Mouse (Mus musculus): ENCODE measurements around the gene Tmem33. TPM values are rescaled to one million over a fixed set of nuclear protein-coding genes. Genes with fewer than 3 reads are reported as not detected.
A peak's percentile ranks its signal among the peaks of the same experiment; 100 is the strongest.

Gene Tmem33
- total and polyA plus RNA-seq, 3 experiments, result 70.4 to 147 (median 134) TPM

DNA sequence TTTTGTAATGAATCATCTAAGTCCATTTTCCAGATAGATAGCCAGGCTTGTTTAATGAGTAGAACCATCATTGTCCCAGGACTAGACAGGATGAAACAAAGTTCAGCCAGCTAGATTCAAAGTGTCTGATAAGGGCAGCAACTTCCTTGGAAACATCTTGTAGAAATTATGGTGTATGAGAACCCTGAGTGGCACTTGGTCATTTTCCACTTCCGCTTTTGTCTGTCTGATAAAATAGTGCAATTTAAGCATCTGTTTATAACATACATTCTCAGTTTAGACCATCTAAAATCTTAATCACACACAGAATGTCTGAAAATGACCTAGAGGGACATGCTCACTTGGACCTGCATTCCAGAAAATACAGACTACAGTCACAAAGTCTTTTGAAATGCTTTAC lies 43.5 kb downstream of the Tmem33 start:
- Histone ChIP-seq H3K4me1 (ENCODE audit: control insufficient read depth in 1 of 2, insufficient read depth in 2 of 2) (peaks cover 0 to 25% of the 10 kb centered on the region in 2 experiments; a peak in 2 of 4 replicates), H3K9ac (ENCODE audit: insufficient read depth, low read depth) (no peak overlapping the region), H3K27me3 (replicated peaks) (no peaks in the 10 kb centered on the region), H3K9me3 (replicated peaks; ENCODE audit: low read length) (no peaks in the 10 kb centered on the region), H3K27ac (ENCODE audit: insufficient read depth, low read depth) (no peak overlapping the region), H3K79me2 (replicated peaks; ENCODE audit: control insufficient read depth, extremely low read depth, insufficient read depth, poor library complexity, severe bottlenecking) (peaks cover 13% of the 10 kb centered on the region), H3K4me3 (replicated peaks in 1 of 3; ENCODE audit: low read depth in 2 of 3, low read length in 2 of 3, poor library complexity in 1 of 3) (no peak overlapping the region), H3K4me2 (ENCODE audit: insufficient read depth, low read depth, poor library complexity, severe bottlenecking) (no peak overlapping the region), H3K36me3 (replicated peaks in 1 of 2; ENCODE audit: control insufficient read depth in 1 of 2, insufficient read depth in 1 of 2, low read length in 1 of 2) (peaks cover 0 to 19% of the 10 kb centered on the region in 2 experiments)
- TF ChIP-seq ZKSCAN1 (IDR thresholded peaks at IDR 0.05; ENCODE audit: borderline replicate concordance, low read depth, low read length), result no peak
- TF ChIP-seq CHD1 (IDR thresholded peaks at IDR 0.05; ENCODE audit: low read depth, low read length), result no peak
- TF ChIP-seq ZMIZ1 (IDR thresholded peaks at IDR 0.05; ENCODE audit: low read depth, low read length), result no peak
- TF ChIP-seq RCOR1 (conservative IDR thresholded peaks at IDR 0.05; ENCODE audit: low read depth, low read length), result no peak
- TF ChIP-seq MAFK (IDR thresholded peaks at IDR 0.05; ENCODE audit: insufficient replicate concordance, low read length), result no peak
- TF ChIP-seq TCF12 (IDR thresholded peaks at IDR 0.05; ENCODE audit: low read depth, low read length), result no peak
- TF ChIP-seq SMC3 (IDR thresholded peaks at IDR 0.05; ENCODE audit: low read depth, low read length), result no peak
- no peak for TF ChIP-seq UBTF (IDR thresholded peaks at IDR 0.05; ENCODE audit: low read depth, low read length)
- no peak for TF ChIP-seq NELFE (IDR thresholded peaks at IDR 0.05; ENCODE audit: low read depth, low read length)
- no peak for TF ChIP-seq ELF1 (IDR thresholded peaks at IDR 0.05; ENCODE audit: low read depth, low read length)
- no peak for TF ChIP-seq ZNF384 (IDR thresholded peaks at IDR 0.05; ENCODE audit: low read depth, low read length)
- no peak for TF ChIP-seq JUND (conservative IDR thresholded peaks at IDR 0.05; ENCODE audit: low read depth, low read length)
- no peak for TF ChIP-seq SIN3A (IDR thresholded peaks at IDR 0.05; ENCODE audit: low read length)
- DNase-seq (ENCODE audit: extremely low read depth), result no peak
- in situ Hi-C loops (cut with MboI; ENCODE audit: low pct_ligation_motif_present, low pct_unique_long_range_greater_than_20kb, low sequenced_read_pairs) (no loop called here), dilution Hi-C loops (cut with MboI; ENCODE audit: extremely low pct_ligation_motif_present, extremely low pct_unique_long_range_greater_than_20kb, low sequenced_read_pairs) (no loop called here)

DNA sequence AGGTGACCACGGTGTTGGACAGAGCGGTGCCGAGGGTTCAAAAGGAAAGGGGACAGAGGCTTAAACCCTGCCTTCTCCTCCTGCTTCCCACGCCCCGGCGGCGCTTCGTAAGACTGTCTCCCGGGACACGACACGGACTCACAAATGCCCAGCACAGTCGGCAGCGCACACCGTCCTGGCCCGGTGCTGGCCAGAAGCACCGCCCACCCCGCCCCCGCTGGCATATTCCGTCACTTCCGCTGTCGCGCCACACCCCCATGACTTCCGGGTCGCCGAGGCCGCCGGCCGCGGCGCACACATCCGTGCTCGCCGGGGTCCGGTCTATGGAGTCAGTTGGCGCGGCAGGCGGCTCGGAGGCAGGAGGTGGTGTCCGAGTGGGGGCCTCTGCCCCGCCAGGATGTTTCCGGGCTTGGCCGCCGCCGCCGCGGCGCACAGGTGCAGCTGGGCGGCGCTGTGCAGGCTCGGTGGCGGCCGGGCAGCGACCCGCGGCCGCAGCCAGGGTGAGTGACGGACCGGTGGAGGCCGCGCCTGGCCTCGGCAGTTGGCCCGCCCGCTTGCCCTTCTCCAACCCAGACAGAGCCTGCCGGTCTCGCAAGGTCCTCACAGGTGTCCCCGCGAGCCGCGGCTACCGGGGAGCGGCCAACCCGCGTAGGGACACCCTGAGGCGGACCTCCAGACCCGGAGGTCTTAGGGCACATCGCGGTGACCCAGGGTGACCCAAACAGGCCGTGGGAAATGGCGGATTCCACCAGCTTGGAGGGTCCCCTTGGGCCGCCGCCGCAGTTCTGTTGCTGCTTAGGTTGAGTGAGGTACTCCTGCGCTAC lies 46.5 kb downstream of the Tmem33 start, which contains the start of gene Slc30a9:
Gene Slc30a9 (plus strand): TSS at position 258 of the 824 bp plus-strand sequence.
- H3K27me3 ChIP-seq (replicated peaks), result no peaks in the 10 kb centered on the region
- peaks cover 15% of the 10 kb centered on the region for H3K79me2 ChIP-seq (replicated peaks; ENCODE audit: control insufficient read depth, extremely low read depth, insufficient read depth, poor library complexity, severe bottlenecking)
- dilution Hi-C loops (cut with MboI; ENCODE audit: extremely low pct_ligation_motif_present, extremely low pct_unique_long_range_greater_than_20kb, low sequenced_read_pairs), result no loop called here
- peaks cover 3 to 22% of the 10 kb centered on the region in 2 experiments for H3K36me3 ChIP-seq (replicated peaks in 1 of 2; ENCODE audit: control insufficient read depth in 1 of 2, insufficient read depth in 1 of 2, low read length in 1 of 2)
- no peaks in the 10 kb centered on the region for H3K9me3 ChIP-seq (replicated peaks; ENCODE audit: low read length)
- peak; percentile 79 for DNase-seq (ENCODE audit: extremely low read depth)
- H3K4me1 ChIP-seq (ENCODE audit: control insufficient read depth in 1 of 2, insufficient read depth in 2 of 2), result peaks cover 0 to 18% of the 10 kb centered on the region in 2 experiments; a peak in 2 of 4 replicates
- in situ Hi-C loops (cut with MboI; ENCODE audit: low pct_ligation_motif_present, low pct_unique_long_range_greater_than_20kb, low sequenced_read_pairs), result no loop called here
- peak within 1 kb of the TSS; percentile 83 for H3K9ac ChIP-seq (ENCODE audit: insufficient read depth, low read depth)
- H3K27ac ChIP-seq (ENCODE audit: insufficient read depth, low read depth), result peak within 1 kb of the TSS; percentile 1; the same call in 1 of the 2 replicates
- H3K4me2 ChIP-seq (ENCODE audit: insufficient read depth, low read depth, poor library complexity, severe bottlenecking), result peak within 1 kb of the TSS; percentile 86
- H3K4me3 ChIP-seq (replicated peaks in 1 of 3; ENCODE audit: low read depth in 2 of 3, low read length in 2 of 3, poor library complexity in 1 of 3), result peak within 1 kb of the TSS; percentile 91 to 97 (median 91)
- TF ChIP-seq UBTF (IDR thresholded peaks at IDR 0.05; ENCODE audit: low read depth, low read length), result peak; percentile 89
- TF ChIP-seq RCOR1 (conservative IDR thresholded peaks at IDR 0.05; ENCODE audit: low read depth, low read length), result 0 out of 2 replicates have a peak, but pooled peaks have one; percentile 23
- TF ChIP-seq EP300 (IDR thresholded peaks at IDR 0.05; ENCODE audit: low read length), result no peak
- TF ChIP-seq BHLHE40 (IDR thresholded peaks at IDR 0.05; ENCODE audit: low read depth, low read length), result 0 out of 2 replicates have a peak, but pooled peaks have one; percentile 24
- TF ChIP-seq POLR2A (IDR thresholded peaks at IDR 0.05; ENCODE audit: low read depth, low read length), result peak; percentile 98
- no peak for TF ChIP-seq RAD21 (IDR thresholded peaks at IDR 0.05; ENCODE audit: low read depth, low read length)
- no peak for TF ChIP-seq MYC (IDR thresholded peaks at IDR 0.05; ENCODE audit: low read depth, low read length)
- TF ChIP-seq E2F4 (IDR thresholded peaks at IDR 0.05; ENCODE audit: insufficient replicate concordance, low read depth, low read length), result no peak
- TF ChIP-seq TCF12 (IDR thresholded peaks at IDR 0.05; ENCODE audit: low read depth, low read length), result peak; percentile 93
- peak; percentile 52; the same call in 1 of the 2 replicates for TF ChIP-seq MAX (IDR thresholded peaks at IDR 0.05; ENCODE audit: low read length)
- 0 out of 2 replicates have a peak, but pooled peaks have one; percentile 57 for TF ChIP-seq TBP (conservative IDR thresholded peaks at IDR 0.05; ENCODE audit: low read depth, low read length)
- TF ChIP-seq GABPA (IDR thresholded peaks at IDR 0.05; ENCODE audit: insufficient replicate concordance, low read depth, low read length), result no peak
- TF ChIP-seq ZC3H11A (IDR thresholded peaks at IDR 0.05; ENCODE audit: low read depth, low read length), result no peak
- 0 out of 2 replicates have a peak, but pooled peaks have one; percentile 49 for TF ChIP-seq MEF2A (IDR thresholded peaks at IDR 0.05; ENCODE audit: borderline replicate concordance, low read depth, low read length)
- peak; percentile 65; the same call in 1 of the 2 replicates for TF ChIP-seq KAT2A (IDR thresholded peaks at IDR 0.05; ENCODE audit: insufficient replicate concordance, low read length)
- peak; percentile 28; the same call in 1 of the 2 replicates for TF ChIP-seq ZNF384 (IDR thresholded peaks at IDR 0.05; ENCODE audit: low read depth, low read length)
- TF ChIP-seq MXI1 (IDR thresholded peaks at IDR 0.05; ENCODE audit: low read depth, low read length), result peak; percentile 81
- no peak for TF ChIP-seq MAFK (IDR thresholded peaks at IDR 0.05; ENCODE audit: insufficient replicate concordance, low read length)
- TF ChIP-seq USF2 (conservative IDR thresholded peaks at IDR 0.05; ENCODE audit: low read depth, low read length), result no peak
- no peak for TF ChIP-seq USF1 (IDR thresholded peaks at IDR 0.05; ENCODE audit: low read depth, low read length)
- TF ChIP-seq MAZ (IDR thresholded peaks at IDR 0.05; ENCODE audit: low read depth, low read length), result peak; percentile 70; the same call in 1 of the 2 replicates
- no peak for TF ChIP-seq JUND (conservative IDR thresholded peaks at IDR 0.05; ENCODE audit: low read depth, low read length)
- peak; percentile 72 for TF ChIP-seq SIN3A (IDR thresholded peaks at IDR 0.05; ENCODE audit: low read length)

Data from CH12.LX (cell line).